Mouse (Mus musculus): ENCODE data around the gene Ptprk.

- no peak for TF ChIP-seq POLR2A (IDR thresholded peaks at IDR 0.05; ENCODE audit: insufficient read length, low read depth)
- TF ChIP-seq MYOG (IDR thresholded peaks at IDR 0.05; ENCODE audit: control insufficient read depth in 1 of 3, insufficient read depth in 1 of 3, insufficient read length in 2 of 3, low read depth in 2 of 3), result no peak
- no peak for TF ChIP-seq CEBPB (IDR thresholded peaks at IDR 0.05; ENCODE audit: insufficient read depth, poor library complexity, severe bottlenecking)
- TF ChIP-seq E2F4 (IDR thresholded peaks at IDR 0.05; ENCODE audit: insufficient read depth), result no peak
- no peak for TF ChIP-seq USF1 (IDR thresholded peaks at IDR 0.05; ENCODE audit: low read depth)
- TF ChIP-seq MAX (IDR thresholded peaks at IDR 0.05; ENCODE audit: low read depth), result no peak
Observed at GRCm38 (mm10) chr10:28116982-28117381, 42.4 kb downstream of the Ptprk start.

Data from myocyte (in vitro differentiated cells).